Mouse (Mus musculus) right cerebral cortex, adult 2 months (tissue): ENCODE data around the gene Slc25a10.

ENCODE experiments used
- DNase-seq, 2 experiments: peaks; one replicate each; pipeline ENCODE4 v3.0.0; 2021 to 2022; ENCODE audit warnings: low spot score in 2 of 2

Slc25a10 gene

GRCm38 (mm10) chr11:120539285-120540014, 47.8 kb downstream of the Slc25a10 start:
- DNase-seq, result no peak

DNA sequence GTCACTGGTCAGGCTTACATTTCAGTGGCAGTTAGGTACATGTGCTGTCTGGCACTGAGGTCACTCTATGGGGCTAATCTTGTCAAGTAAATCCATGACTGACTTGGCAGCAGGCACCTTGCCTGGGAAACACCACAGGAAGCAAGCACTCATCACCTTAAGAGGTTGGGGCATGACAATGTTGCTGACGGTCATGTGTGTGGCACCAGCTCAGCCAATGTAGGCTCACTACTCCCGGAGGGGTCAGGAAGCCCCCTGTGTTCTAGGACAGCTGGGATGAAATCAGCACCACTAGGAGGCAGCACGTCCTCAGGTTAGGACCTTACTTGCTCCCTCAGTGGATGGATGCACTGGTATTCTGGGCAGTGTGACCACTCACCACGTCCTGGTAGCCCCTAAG, 50.3 kb downstream of the Slc25a10 start:
- no peak for DNase-seq

GRCm38 (mm10) chr11:120542376-120542775, 50.7 kb downstream of the Slc25a10 start:
- DNase-seq, result no peak

GRCm38 (mm10) chr11:120545964-120546363, 54.3 kb downstream of the Slc25a10 start:
- DNase-seq, result no peak

DNA sequence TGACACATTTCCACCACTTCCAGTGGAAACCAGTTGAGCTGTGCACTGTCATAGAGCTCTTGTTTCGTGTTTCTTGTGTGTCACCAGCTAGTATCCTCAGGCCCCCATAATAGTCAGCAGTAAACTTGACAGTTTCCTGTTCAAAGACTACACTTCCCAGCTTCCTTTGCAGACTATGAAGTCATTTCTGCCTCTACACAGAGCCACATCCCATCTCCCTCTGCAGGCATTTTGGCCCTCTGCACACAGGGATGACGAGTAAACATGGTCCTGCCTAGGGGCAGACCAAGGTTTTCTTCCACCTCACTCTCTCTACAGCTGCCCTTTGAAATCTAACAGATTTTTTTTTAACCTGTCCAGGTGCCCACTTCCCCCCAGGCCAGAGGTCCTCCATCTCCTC, 55.8 kb downstream of the Slc25a10 start:
- no peak for DNase-seq

GRCm38 (mm10) chr11:120548214-120548613, 56.6 kb downstream of the Slc25a10 start:
- no peak for DNase-seq

DNA sequence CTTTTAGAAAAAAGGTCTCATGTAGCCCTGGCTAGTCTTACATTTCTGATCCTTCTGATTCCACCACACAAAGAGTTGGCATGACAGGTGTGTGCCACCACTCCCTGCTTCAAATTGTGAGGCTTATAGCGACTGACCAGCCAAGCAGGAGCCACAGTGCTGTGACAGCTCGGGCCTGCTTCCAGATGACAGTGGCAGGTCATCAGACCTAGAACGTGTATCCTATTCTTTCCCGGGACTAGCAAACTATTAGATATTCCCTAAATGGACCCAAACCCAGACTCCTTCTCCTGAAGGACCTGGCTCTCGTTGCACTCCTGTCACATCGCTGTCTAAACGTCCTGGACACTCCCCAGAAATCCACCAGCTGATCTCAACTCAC, 57.1 kb downstream of the Slc25a10 start:
- DNase-seq, result no peak
